Mouse (Mus musculus): Measurements from ENCODE around the gene Zfp866. TPM values are rescaled to one million over a fixed set of nuclear protein-coding genes. Genes with fewer than 3 reads are reported as not detected.

The Zfp866 gene
- total and polyA plus RNA-seq, 3 experiments, result 11.7 to 12.3 TPM; not detected in 1

DNA sequence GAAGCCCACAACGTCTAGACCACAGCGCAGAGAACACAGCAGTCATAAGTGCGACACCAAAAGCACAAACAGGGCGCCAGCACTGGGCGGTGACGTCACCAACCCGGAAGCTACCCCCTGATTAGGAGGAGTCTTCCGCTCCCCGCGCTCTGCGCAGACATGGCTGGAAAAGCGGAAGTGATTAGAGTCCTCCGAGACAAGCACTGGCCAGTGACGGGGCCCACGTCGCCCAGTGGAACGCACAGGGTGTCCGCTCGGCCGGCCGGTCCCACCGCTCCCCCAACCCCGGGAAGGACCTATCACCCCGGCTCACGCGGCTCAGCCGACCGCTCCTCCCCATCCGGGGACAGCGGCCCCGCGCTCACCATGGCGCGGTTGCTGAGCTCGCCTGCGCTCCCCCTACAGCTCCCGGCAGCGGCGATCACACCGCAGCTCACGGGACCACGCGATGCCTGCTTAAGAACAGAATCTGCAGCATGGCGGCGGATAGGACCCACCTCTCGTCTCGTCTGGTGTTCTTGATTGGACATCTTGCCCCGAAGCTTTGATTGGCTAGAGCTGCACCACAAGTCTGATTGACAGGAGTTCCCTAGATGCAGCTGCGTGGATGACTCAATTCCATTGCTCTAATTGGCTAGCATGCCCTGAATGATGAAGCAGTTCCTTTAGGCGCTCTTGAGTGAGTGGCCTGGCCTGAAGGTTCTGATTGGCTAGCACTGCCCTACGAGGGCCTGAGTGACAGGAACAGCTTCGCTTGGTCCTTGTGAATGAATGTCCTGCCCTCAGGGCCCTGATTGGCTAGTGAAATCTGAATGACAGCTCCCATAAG, 74.4 kb downstream of the Zfp866 start (continued):
- TF ChIP-seq POLR2A (IDR thresholded peaks at IDR 0.05; ENCODE audit: control insufficient read depth in 1 of 2, insufficient read depth in 1 of 2, low read depth in 1 of 2, low read length in 2 of 2, poor library complexity in 1 of 2) (peak; percentile 89), TAL1 (IDR thresholded peaks at IDR 0.05; ENCODE audit: low read length) (no peak), NELFE (IDR thresholded peaks at IDR 0.05; ENCODE audit: low read depth, low read length) (peak; percentile 84), ZKSCAN1 (IDR thresholded peaks at IDR 0.05; ENCODE audit: low read depth, low read length) (no peak), ZNF384 (IDR thresholded peaks at IDR 0.05; ENCODE audit: low read depth, low read length) (no peak), SIN3A (IDR thresholded peaks at IDR 0.05; ENCODE audit: low read length) (peak; percentile 88), UBTF (IDR thresholded peaks at IDR 0.05; ENCODE audit: borderline replicate concordance, insufficient read depth, low read depth, low read length) (no peak), CHD2 (IDR thresholded peaks at IDR 0.05; ENCODE audit: low read length) (peak; percentile 90), SMC3 (IDR thresholded peaks at IDR 0.05; ENCODE audit: low read depth, low read length) (no peak), RAD21 (IDR thresholded peaks at IDR 0.05; ENCODE audit: low read depth, low read length) (no peak), USF2 (IDR thresholded peaks at IDR 0.05; ENCODE audit: borderline replicate concordance in 1 of 2, insufficient read depth in 1 of 2, low read depth in 1 of 2, low read length in 2 of 2) (no peak), CHD1 (IDR thresholded peaks at IDR 0.05; ENCODE audit: low read depth, low read length) (peak; percentile 13; the same call in 1 of the 2 replicates), CTCF (IDR thresholded peaks at IDR 0.05 in 2 of 3, conservative IDR thresholded peaks at IDR 0.05 in 1 of 3; ENCODE audit: control insufficient read depth in 1 of 3, insufficient read depth in 1 of 3, low read depth in 2 of 3, low read length in 3 of 3, poor library complexity in 1 of 3, severe bottlenecking in 1 of 3) (no peak), ETS1 (IDR thresholded peaks at IDR 0.05; ENCODE audit: low read depth, low read length) (peak; percentile 79), MAX (IDR thresholded peaks at IDR 0.05; ENCODE audit: low read length) (peak; percentile 83)

DNA sequence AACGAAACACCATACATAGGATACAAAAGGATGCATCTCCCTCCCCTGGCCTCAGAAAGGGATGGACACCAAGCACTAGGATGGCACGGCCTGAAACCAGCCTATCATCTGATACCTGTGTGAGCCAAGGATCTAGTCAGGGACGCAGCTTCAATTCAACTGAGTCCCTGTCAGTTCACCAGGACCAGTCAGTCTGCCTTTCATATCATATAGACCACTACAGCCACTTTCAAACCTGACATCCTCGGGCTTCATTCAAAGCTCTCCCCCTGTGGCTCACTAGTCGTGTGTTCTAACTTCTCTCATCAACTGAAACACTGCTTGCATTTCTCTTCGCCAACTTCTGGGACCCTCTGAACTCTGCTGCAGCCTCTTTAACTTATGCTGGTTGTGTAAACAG, 75.6 kb downstream of the Zfp866 start:
- TF ChIP-seq NRF1 (IDR thresholded peaks at IDR 0.05; ENCODE audit: insufficient read depth, low read depth, low read length, poor library complexity, severe bottlenecking) (no peak), EP300 (IDR thresholded peaks at IDR 0.05; ENCODE audit: low read depth in 1 of 2, low read length in 2 of 2) (no peak), GABPA (IDR thresholded peaks at IDR 0.05; ENCODE audit: low read depth, low read length) (no peak), MAZ (IDR thresholded peaks at IDR 0.05; ENCODE audit: low read depth, low read length) (no peak)
- Histone ChIP-seq H3K36me3 (ENCODE audit: control insufficient read depth in 1 of 2, insufficient read depth in 2 of 2, low read length in 2 of 2) (peaks cover under 1 to 13% of the 10 kb centered on the region in 2 experiments; a peak in 3 of 4 replicates), H3K9me3 (replicated peaks; ENCODE audit: insufficient read depth, low read length) (no peaks in the 10 kb centered on the region), H3K9ac (ENCODE audit: control insufficient read depth, low read depth, low read length, poor library complexity, severe bottlenecking) (peak overlapping the region; percentile 22; the same call in 1 of the 2 replicates), H3K27ac (ENCODE audit: control insufficient read depth, low read depth, low read length) (no peak overlapping the region), H3K27me3 (ENCODE audit: control insufficient read depth in 1 of 2, insufficient read depth in 2 of 2, low read length in 2 of 2) (no peaks in the 10 kb centered on the region), H3K79me2 (ENCODE audit: control insufficient read depth, insufficient read depth, low read length, poor library complexity) (peaks cover 32% of the 10 kb centered on the region), H3K4me1 (ENCODE audit: control insufficient read depth in 1 of 2, insufficient read depth in 2 of 2, low read length in 2 of 2) (peaks cover 0 to 10% of the 10 kb centered on the region in 2 experiments; a peak in 3 of 4 replicates), H3K4me3 (ENCODE audit: control insufficient read depth in 1 of 2, insufficient read depth in 1 of 2, low read depth in 2 of 2, low read length in 2 of 2) (peak overlapping the region; percentile 18 to 69; a peak in 3 of 4 replicates)
- no peak for DNase-seq (ENCODE audit: low read depth, low spot score)

Data from MEL (cell line).